Mouse (Mus musculus): Measurements from ENCODE around the gene 4930404N11Rik.

The 4930404N11Rik gene

DNA sequence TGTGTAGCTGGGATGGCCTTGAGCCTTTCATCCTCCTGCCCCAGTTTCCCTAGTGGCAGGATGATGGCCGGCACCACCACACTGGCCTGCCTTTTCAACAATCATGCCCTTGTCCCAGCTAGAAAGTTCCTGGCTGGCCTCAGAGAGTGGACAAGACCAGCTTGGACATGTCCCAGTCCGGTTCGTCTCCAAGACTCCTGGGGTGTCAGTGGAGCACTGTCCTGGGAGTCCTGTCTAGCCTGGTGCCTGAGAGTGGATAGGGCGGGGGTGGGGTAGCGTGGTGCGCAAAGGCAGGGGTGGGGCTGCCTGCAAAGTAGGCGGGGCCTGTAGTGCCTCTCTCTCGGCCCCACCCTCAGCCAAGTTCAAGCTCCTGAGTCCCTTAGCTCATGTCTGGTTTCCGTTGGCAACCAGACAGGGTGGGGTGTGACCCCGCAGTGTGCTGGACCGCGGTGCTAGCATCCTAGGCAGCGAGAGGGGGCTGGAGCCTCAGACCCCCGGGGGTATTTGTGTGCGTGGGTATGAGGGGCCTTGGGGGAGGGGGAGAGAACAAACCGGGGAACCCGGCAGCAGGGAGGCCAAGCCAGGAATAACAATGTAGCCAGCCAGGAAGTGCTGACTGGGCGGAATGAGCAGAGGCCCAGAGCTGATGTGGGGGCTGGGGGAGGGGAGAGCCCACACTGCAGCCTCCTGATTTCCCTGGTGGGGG, 36.1 kb upstream of the 4930404N11Rik start:
- no peak for DNase-seq (ENCODE audit: low spot score in 2 of 2)

DNA sequence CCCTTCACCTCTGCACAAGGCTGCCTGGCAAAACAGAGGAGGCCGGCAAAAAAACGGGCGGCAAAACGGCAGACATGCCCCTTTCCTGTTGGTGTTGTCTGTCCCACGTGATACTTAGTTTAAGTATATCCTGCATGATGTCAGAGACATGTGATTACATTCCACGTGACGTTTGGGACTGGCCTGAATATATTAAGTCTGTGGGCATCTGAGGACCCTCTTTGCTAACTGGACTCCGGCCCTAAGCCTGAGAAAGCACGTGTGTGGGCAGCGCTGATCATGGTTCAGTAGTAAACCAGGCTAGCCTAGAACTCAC, 35.5 kb upstream of the 4930404N11Rik start:
- DNase-seq (ENCODE audit: low spot score in 2 of 2), result no peak

DNA sequence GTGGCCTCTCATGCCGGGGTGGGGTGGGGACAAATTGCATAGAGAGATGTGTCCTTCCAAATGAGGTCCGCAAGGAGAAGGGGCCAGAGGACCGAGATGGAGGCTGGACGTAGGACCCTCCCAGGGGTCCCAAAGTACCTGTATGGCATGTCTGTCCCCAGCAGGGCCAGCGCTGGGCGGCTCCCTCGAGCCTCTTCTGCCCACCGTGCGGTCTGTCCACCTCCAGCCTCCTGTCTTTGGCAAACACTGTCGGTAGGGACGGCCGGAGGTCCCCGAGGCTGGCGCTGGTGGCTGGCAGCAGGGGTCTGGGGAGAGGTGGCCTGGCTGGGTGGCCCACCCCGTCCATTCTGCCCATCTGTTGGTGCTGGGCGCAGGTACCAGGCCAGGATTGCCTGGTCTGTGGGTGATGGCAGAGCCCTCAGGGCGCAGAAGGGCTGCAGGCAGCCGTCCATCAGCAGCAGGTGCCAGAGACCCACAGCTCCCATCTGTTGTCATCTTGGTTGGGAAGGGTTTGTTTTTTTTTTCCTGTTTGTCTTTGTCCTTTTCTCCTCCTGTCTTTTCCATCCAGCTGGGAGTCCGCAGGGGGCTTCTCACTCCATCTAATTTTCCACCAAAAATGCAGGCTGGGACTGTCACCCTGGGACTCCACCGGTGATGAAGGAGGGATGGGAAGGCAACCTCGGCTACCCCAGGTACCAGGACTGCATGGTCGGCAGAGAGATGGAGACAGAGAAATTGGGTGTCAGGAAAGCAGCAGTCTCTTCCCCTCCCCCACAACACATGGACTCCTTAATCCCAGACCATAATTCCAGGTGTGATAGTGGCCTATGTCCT, 35.0 kb upstream of the 4930404N11Rik start:
- DNase-seq (ENCODE audit: low spot score in 2 of 2), result no peak

DNA sequence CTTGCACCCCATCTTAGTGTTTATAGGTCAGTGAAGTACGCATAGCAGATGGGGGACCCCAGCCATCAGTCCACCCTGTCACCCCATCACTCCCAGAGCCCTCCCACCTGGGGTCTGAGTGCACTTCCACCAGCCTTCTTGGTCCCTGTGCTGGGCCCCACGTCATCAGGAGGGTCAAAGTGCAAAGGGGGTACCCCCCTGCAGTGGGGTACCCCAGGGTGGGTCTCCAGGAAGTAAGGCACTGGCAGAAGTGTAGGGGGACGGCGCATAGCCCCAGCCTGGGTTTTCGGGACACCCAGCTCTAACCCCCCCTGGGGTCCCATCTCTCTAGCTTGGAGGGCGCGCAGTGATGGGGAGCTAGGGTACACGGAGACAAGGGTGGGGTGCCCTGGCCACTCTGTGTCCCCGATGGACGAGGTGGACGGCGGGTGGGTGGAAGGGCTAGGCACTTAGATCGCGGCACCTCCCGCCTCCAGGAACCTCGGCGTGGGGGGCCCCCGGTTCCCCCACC, 34.2 kb upstream of the 4930404N11Rik start:
- no peak for DNase-seq (ENCODE audit: low spot score in 2 of 2)

GRCm38 (mm10) chr10:81399296-81399695, 33.7 kb upstream of the 4930404N11Rik start:
- DNase-seq (ENCODE audit: low spot score in 2 of 2), result no peak

DNA sequence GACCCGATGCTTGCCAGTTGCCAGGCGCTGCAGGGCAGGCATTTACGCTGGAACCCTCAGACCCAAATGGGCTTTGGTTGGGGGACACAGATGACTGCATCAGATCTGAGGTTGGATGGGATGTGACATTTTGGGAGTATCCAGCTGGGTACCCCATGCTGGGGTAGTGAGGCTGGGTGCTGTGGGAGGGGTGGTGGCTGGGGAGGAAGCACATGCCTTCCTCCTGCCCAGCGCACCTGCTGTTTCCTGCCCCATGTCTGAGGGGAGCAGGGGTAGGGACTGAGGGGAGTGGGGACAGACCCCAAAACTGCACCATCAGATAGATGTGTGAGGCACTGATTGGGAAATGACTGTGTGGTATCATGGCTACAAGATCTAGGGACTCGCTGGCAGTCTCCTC, 31.1 kb upstream of the 4930404N11Rik start:
- no peak for DNase-seq (ENCODE audit: low spot score in 2 of 2)

DNA sequence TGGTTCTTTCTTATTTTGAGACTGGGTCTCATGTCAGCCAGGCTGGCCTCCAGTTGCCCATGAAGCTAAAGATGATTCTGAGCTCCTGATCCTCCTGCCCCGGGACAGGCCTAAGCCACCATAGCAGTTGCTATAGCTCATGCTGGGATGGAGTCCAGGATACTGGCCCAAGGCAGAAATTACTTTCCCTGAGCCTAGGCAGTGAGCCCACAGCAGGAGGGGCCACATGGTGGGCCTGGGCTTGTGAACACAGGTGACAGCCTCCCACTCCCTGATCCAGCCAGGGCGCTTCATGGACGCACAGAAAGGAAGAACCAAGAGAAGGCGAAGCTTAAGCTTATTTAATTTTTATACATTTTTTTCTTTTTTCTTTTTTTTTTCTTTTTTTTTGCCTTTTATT, 30.2 kb upstream of the 4930404N11Rik start:
- no peak for DNase-seq (ENCODE audit: low spot score in 2 of 2)

GRCm38 (mm10) chr10:81395127-81395526, 29.5 kb upstream of the 4930404N11Rik start:
- peak; percentile 65 to 74 for DNase-seq (ENCODE audit: low spot score in 2 of 2)

DNA sequence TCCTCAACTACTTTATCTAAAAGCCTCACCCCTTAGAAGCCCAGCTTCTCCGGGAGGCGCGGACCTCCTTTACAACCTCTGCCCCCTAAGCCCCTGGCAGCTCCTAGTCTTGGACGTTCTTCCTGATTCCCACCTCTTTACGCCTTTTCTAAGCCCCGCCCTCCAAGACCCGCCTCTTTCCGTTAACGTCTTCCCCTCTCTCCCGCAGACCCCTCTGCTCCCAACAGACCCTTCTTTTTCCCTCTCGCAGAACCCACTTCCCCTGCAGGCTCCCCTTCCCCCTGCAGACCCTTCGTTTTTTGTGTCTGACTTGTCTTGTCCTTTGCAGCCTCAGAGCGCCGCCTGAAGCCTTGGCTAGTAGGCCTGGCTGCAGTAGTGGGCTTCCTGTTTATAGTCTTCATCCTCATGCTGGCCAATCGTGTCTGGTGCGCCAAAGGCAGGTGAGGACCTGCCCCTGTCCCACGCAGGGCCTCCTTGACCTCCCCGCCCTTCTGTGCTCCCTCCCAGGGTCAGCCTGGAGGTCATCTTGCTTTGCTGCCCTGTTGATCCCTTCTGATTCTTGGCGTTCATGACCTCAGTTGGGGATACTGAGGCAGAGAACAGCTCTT, 27.9 kb upstream of the 4930404N11Rik start:
- DNase-seq (ENCODE audit: low spot score in 2 of 2), result no peak

DNA sequence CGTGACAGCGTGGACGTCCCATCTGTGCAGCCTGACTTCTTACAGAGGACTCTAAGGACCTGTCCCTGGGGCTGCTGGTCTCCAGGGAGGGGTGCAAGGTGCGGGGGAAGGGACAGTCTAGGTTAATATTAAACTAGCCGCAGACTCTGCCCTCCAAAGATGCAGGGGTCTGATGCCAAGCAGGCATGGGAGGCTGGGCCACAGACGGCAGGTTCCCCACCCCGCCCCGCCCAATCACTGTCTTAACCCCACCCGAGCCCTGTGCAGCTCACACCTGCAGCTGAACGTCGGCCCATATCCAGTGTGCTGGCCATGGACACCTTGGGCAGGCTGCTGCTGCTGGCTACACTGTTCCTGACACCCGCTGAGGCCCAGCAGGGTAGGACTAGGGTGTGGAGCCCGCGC, 27.2 kb upstream of the 4930404N11Rik start, which contains the start of gene Smim24:
Gene Smim24 (plus strand): TSS at position 271 of the 405 bp plus-strand sequence.
- DNase-seq (ENCODE audit: low spot score in 2 of 2), result no peak

- no peak for DNase-seq (ENCODE audit: low spot score in 2 of 2)
Observed at GRCm38 (mm10) chr10:81392270-81392669, 26.7 kb upstream of the 4930404N11Rik start.

- no peak for DNase-seq (ENCODE audit: low spot score in 2 of 2)
Observed at GRCm38 (mm10) chr10:81390678-81390965, 25.0 kb upstream of the 4930404N11Rik start.

DNA sequence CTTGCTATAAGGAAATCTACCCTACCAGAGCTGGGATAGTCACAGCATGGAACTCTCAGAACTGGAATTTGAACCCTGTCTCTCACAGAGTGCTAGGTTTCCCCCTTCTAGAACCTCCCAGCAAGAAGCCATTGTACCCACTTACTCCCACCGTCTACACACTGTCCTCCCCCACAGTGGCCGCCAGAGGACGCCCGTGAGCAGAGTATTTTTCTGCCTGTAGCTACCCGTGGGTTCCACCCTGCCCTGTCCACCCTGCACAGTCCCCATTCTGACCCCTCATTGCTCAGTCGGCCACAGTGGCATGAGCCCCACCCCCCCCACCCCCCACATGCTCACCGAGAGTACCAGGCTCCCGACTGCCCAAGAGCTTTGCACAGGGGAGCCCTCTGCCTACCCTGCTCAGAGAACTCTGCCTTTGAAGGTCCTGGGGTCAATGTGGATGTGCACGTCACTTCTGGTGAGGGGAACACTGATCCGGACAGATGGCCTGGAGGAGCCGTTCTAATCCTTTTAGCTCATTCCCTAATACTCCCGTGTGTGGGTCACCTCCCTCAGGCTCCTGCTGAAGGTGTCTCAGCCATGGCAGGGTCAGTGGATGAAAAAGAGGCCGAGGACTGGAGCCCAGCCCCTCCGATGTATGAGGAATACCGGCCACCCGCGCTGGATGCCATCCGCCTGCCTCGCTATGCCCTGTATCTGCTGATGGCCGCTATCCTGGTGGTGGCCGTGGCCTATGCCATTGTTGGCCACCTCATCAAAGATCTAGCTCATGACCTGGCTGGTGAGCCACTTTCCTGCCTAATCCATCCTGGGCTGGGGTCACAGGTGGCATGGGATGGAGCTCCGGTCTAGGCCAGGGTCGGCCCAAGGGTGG, 24.4 kb upstream of the 4930404N11Rik start:
- DNase-seq (ENCODE audit: low spot score in 2 of 2), result peak in 1 of 2 experiments; percentile 75

- DNase-seq (ENCODE audit: low spot score in 2 of 2), result no peak
Observed at GRCm38 (mm10) chr10:81389373-81389772, 23.8 kb upstream of the 4930404N11Rik start.

- DNase-seq (ENCODE audit: low spot score in 2 of 2), result no peak
Observed at GRCm38 (mm10) chr10:81388505-81389055, 23.0 kb upstream of the 4930404N11Rik start, which contains the start of gene Gm48552. TSS of gene Gm48552 (plus strand) at chr10:81389005.

DNA sequence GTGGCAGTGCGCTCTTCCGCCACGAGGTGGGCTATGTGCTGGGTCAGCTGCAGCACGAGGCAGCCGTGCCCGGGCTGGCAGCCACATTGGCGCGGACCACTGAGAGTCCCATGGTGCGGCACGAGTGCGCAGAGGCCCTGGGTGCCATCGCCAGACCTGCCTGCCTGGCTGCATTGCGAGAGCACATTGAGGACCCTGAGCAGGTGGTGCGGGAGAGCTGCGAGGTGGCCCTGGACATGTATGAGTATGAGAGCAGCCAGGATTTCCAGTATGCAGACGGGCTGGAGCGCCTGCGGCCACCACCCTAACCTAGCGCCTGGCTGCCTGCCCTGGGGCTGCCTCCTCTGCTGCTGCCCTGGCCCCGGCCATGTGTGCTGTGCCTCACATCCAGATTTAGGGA, 22.1 kb upstream of the 4930404N11Rik start:
- no peak for DNase-seq (ENCODE audit: low spot score in 2 of 2)

- DNase-seq (ENCODE audit: low spot score in 2 of 2), result no peak
Observed at GRCm38 (mm10) chr10:81385603-81386306, 20.1 kb upstream of the 4930404N11Rik start.

DNA sequence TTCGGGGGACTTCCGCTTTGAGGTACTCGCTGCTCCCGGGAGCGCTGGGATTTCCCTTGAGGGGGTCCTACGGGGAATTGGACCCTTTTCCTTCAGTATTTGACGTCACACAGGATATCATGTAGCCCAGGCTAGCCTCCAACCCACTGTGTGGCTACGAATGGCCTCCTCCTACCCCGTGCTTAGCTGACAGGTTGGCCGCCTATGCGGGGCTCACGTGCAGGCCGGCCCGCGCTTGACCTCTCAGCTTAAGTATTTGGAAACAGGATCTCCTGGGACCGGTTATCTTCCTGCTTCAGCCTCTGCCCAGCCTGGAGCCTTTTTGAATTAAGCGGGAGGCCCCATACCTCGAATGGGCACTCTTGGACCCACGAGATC, 19.0 kb upstream of the 4930404N11Rik start:
- DNase-seq (ENCODE audit: low spot score in 2 of 2), result no peak

- peak; percentile 98 to 99 for DNase-seq (ENCODE audit: low spot score in 2 of 2)
Observed at GRCm38 (mm10) chr10:81383802-81384604, 18.4 kb upstream of the 4930404N11Rik start, which contains the start of the genes Dohh and Gm48551. TSS of gene Dohh (plus strand) at chr10:81384428. TSS of gene Gm48551 (plus strand) at chr10:81384466.

- DNase-seq (ENCODE audit: low spot score in 2 of 2), result no peak
Observed at GRCm38 (mm10) chr10:81382039-81382438, 16.4 kb upstream of the 4930404N11Rik start.
